Mouse (Mus musculus) heart, adult 2 months (tissue): ENCODE measurements around the gene Cep97.

Source experiments
- CTCF ChIP-seq: fragments of 200-600 bp; IDR thresholded peaks from 2 replicates; pipeline ENCODE4 v1.8.1; 2022; ENCODE audit warnings: antibody characterized with exemption, mild to moderate bottlenecking, moderate library complexity
- EP300 ChIP-seq: fragments of 200-500 bp; IDR thresholded peaks from 2 replicates; pipeline ENCODE4 v1.6.1; 2011; ENCODE audit warnings: low read depth, low read length, control low read depth; ENCODE audit not compliant: insufficient read depth

DNA sequence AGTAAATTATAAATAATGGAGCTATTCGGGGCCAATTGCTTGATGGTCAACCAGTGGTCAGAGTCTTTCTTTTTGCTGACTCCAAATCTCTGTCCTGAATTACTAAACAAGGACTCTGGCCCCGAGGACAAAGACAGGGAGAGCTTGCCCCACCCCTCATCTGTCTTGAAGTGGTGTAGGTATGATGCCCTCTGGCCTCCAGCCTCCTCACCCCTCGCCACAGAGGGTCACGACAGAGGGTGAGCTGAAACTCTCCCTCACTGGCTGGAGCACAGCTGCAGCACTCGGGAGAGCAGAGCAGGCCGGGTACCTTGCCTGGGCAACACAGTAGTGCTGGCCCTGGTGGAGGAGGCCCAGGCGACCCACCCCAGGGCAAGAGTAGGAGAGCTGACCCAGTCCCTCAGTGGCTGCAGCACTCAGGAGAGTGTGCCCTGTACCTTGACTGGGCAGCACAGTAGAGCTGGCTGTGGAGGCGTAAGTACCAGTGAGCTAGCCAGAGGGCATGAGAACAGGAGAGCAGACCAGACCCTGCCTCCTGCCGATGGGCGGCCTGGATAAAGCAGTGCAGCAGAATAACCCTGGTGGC, 24.4 kb downstream of the Cep97 start:
- TF ChIP-seq CTCF (no peak), EP300 (no peak)
